Mouse (Mus musculus): Measurements from ENCODE around the gene Arhgap45.

- TF ChIP-seq MYOD1 (IDR thresholded peaks at IDR 0.05; ENCODE audit: control insufficient read depth in 1 of 3, insufficient read length in 2 of 3, low read depth in 2 of 3) (no peak), TCF12 (IDR thresholded peaks at IDR 0.05; ENCODE audit: insufficient read depth, poor library complexity, severe bottlenecking) (no peak), MAX (IDR thresholded peaks at IDR 0.05; ENCODE audit: low read depth) (no peak), POLR2A (IDR thresholded peaks at IDR 0.05; ENCODE audit: insufficient read length, low read depth) (no peak), USF1 (IDR thresholded peaks at IDR 0.05; ENCODE audit: low read depth) (no peak), E2F4 (IDR thresholded peaks at IDR 0.05; ENCODE audit: insufficient read depth) (no peak), TCF3 (IDR thresholded peaks at IDR 0.05; ENCODE audit: insufficient read length, low read depth) (no peak), REST (IDR thresholded peaks at IDR 0.05; ENCODE audit: insufficient read depth, insufficient read length) (no peak), MYOG (IDR thresholded peaks at IDR 0.05; ENCODE audit: control insufficient read depth in 1 of 3, insufficient read depth in 1 of 3, insufficient read length in 2 of 3, low read depth in 2 of 3) (no peak)
Measured at GRCm38 (mm10) chr10:80014484-80015290, 1.8 kb upstream of the Arhgap45 start.

Data from myocyte (in vitro differentiated cells).